Comparison of ENCODE assay signal across 20 mouse cellular contexts in genomic region chr12:9657199-9657766, GRCm38 (mm10).
A peak's percentile ranks its signal among the peaks of the same experiment; 100 is the strongest.
DNase-seq lines count a peak whose midpoint lies in the region; ATAC-seq and TF ChIP-seq lines count a peak whose summit lies in the region.
"Had no signal": no experiment of that assay in that cellular context is flagged by ENCODE, and none has a peak within 500 bp of the region (broad histone marks: within the 10 kb centered on the region; RNA-seq: fewer than 3 reads in every experiment).

No protein-coding gene starts in this region.

- WGBS in heart, embryonic 13.5 days, result 19% methylated on average over 8 of the region's 8 CpGs
- 26% methylated on average over 8 of the region's 8 CpGs for WGBS in heart, embryonic 10.5 days
- WGBS in kidney, embryonic 14.5 days, result 14% methylated on average over 8 of the region's 8 CpGs
- 21% methylated on average over 8 of the region's 8 CpGs for WGBS in kidney, adult 2 months

- no peak overlapping the region for H3K27ac ChIP-seq in heart, embryonic 13.5 days (replicated peaks)
- H3K27ac ChIP-seq in heart, embryonic 10.5 days, result no peak overlapping the region
- no peak overlapping the region for H3K27ac ChIP-seq in kidney, embryonic 14.5 days (ENCODE audit: low read depth, low read length)
- H3K27ac ChIP-seq in kidney, adult 2 months (ENCODE audit: insufficient read depth, low read depth, low read length), result no peak overlapping the region
- H3K27ac ChIP-seq: embryonic facial prominence, embryonic 12.5 days; heart, adult 2 months; hindbrain, embryonic 13.5 days; intestine, embryonic 15.5 days; limb, embryonic 15.5 days; liver, embryonic 14.5 days had no signal

- H3K36me3 ChIP-seq in heart, embryonic 13.5 days, result no peaks in the 10 kb centered on the region
- no peaks in the 10 kb centered on the region for H3K36me3 ChIP-seq in heart, embryonic 10.5 days
- H3K36me3 ChIP-seq in kidney, embryonic 14.5 days (ENCODE audit: control insufficient read depth, insufficient read depth, low read length), result no peaks in the 10 kb centered on the region
- no peaks in the 10 kb centered on the region for H3K36me3 ChIP-seq in kidney, adult 2 months (ENCODE audit: control insufficient read depth, insufficient read depth, low read length)
- H3K36me3 ChIP-seq: embryonic facial prominence, embryonic 12.5 days; hindbrain, embryonic 13.5 days; intestine, embryonic 15.5 days; limb, embryonic 15.5 days had no signal

- no peak for ATAC-seq in heart, embryonic 13.5 days (ENCODE audit: extremely low read depth, insufficient number of reproducible peaks, low FRiP score, low TSS enrichment)
- ATAC-seq in kidney, embryonic 14.5 days (ENCODE audit: low FRiP score, low TSS enrichment), result peak; percentile 75
- ATAC-seq: forebrain, postnatal 0 days; intestine, embryonic 15.5 days; lung, postnatal 0 days had no signal

- H3K9me3 ChIP-seq in heart, embryonic 13.5 days, result no peaks in the 10 kb centered on the region
- H3K9me3 ChIP-seq in heart, embryonic 10.5 days, result no peaks in the 10 kb centered on the region
- no peaks in the 10 kb centered on the region for H3K9me3 ChIP-seq in kidney, embryonic 14.5 days (ENCODE audit: control insufficient read depth, low read length)
- H3K9me3 ChIP-seq: embryonic facial prominence, embryonic 12.5 days; hindbrain, embryonic 13.5 days; intestine, embryonic 15.5 days; limb, embryonic 15.5 days had no signal

- H3K27me3 ChIP-seq in heart, embryonic 13.5 days (replicated peaks), result no peaks in the 10 kb centered on the region
- H3K27me3 ChIP-seq in heart, embryonic 10.5 days (ENCODE audit: insufficient read depth, poor library complexity, severe bottlenecking), result no peaks in the 10 kb centered on the region
- no peaks in the 10 kb centered on the region for H3K27me3 ChIP-seq in kidney, embryonic 14.5 days (ENCODE audit: control insufficient read depth, insufficient read depth, low read length)
- H3K27me3 ChIP-seq in kidney, adult 2 months (replicated peaks; ENCODE audit: control insufficient read depth, insufficient read depth, low read length), result no peaks in the 10 kb centered on the region
- H3K27me3 ChIP-seq: embryonic facial prominence, embryonic 12.5 days; hindbrain, embryonic 13.5 days; intestine, embryonic 15.5 days; limb, embryonic 15.5 days had no signal

- peak overlapping the region; percentile 25 for H3K4me2 ChIP-seq in heart, embryonic 13.5 days
- peak overlapping the region; percentile 15; the same call in 1 of the 2 replicates for H3K4me2 ChIP-seq in kidney, embryonic 14.5 days (replicated peaks; ENCODE audit: low read depth, low read length)
- H3K4me2 ChIP-seq: embryonic facial prominence, embryonic 12.5 days; hindbrain, embryonic 13.5 days; intestine, embryonic 15.5 days; limb, embryonic 15.5 days; midbrain, embryonic 11.5 days had no signal

- H3K9ac ChIP-seq in heart, embryonic 13.5 days, result no peak overlapping the region
- H3K9ac ChIP-seq in kidney, embryonic 14.5 days (ENCODE audit: low read depth, low read length), result no peak overlapping the region
- H3K9ac ChIP-seq: embryonic facial prominence, embryonic 12.5 days; forebrain, postnatal 0 days; hindbrain, embryonic 13.5 days; intestine, embryonic 15.5 days; limb, embryonic 15.5 days; liver, embryonic 14.5 days had no signal

- no peak for DNase-seq in heart, embryonic 10.5 days (ENCODE audit: low spot score)
- no peak for DNase-seq in kidney, adult 2 months
- peak; percentile 3 for DNase-seq in retina, embryonic 14.5 days (ENCODE audit: low spot score)
- DNase-seq in retina, postnatal 1 day, result no peak
- no peak for DNase-seq in ovary, postnatal 36 days (ENCODE audit: low spot score)
- no peak for DNase-seq in spleen, postnatal 14 days (ENCODE audit: low spot score in 2 of 2)
- DNase-seq: cerebellum, adult 8-10 months; forebrain, postnatal 0 days; gastrocnemius, postnatal 25 days; layer of hippocampus, adult 9-11 months had no signal

- no peak overlapping the region for H3K4me3 ChIP-seq in heart, embryonic 13.5 days
- no peak overlapping the region for H3K4me3 ChIP-seq in heart, embryonic 10.5 days
- H3K4me3 ChIP-seq in kidney, embryonic 14.5 days (ENCODE audit: low read length), result no peak overlapping the region
- H3K4me3 ChIP-seq in kidney, adult 2 months (ENCODE audit: insufficient read depth, low read depth, low read length), result no peak overlapping the region
- H3K4me3 ChIP-seq: embryonic facial prominence, embryonic 12.5 days; heart, adult 2 months; hindbrain, embryonic 13.5 days; intestine, embryonic 15.5 days; limb, embryonic 15.5 days had no signal

- no peak for TF ChIP-seq POLR2A in kidney, adult 2 months (IDR thresholded peaks at IDR 0.05; ENCODE audit: low read depth, low read length)

- no peak for TF ChIP-seq CTCF in kidney, adult 2 months (conservative IDR thresholded peaks at IDR 0.05; ENCODE audit: insufficient read depth, insufficient read length, low read depth, low read length)

- peaks cover 11% of the 10 kb centered on the region for H3K4me1 ChIP-seq in heart, embryonic 13.5 days
- H3K4me1 ChIP-seq in heart, embryonic 10.5 days, result no peaks in the 10 kb centered on the region
- H3K4me1 ChIP-seq in kidney, embryonic 14.5 days (ENCODE audit: control insufficient read depth, insufficient read depth, low read length), result peaks cover 9% of the 10 kb centered on the region; the same call in 1 of the 2 replicates
- no peaks in the 10 kb centered on the region; the same call in 1 of the 2 replicates for H3K4me1 ChIP-seq in kidney, adult 2 months (ENCODE audit: control insufficient read depth, insufficient read depth, low read length)
- H3K4me1 ChIP-seq: hindbrain, embryonic 13.5 days; intestine, embryonic 15.5 days had no signal
